Mouse (Mus musculus): ENCODE results near the gene D930007J09Rik. TPM values are rescaled to one million over a fixed set of nuclear protein-coding genes. Genes with fewer than 3 reads are reported as not detected.

The D930007J09Rik gene
- polyA plus RNA-seq, 1 experiment from 2014 or later: not detected

DNA sequence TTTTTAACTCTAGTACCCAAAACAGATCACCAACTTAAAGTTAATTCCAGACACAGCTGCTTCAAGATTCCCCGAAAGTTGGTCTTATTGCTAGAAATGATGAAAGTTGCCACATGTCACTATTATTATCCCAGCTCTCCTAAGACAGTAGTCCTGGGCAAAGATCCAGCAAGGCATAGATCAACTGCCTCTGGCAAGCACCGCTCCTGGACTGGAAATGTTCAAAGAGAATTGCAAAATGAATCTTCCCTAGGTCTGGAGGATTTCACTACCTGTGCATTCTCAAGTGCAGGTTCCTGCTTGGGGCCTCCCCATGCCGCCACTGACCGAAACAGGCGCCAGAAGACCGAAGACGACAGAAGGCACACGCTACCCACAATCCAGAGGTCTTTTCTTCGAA is 26.8 kb downstream of the D930007J09Rik start:
- WGBS: 93% methylated on average over 9 of the region's 9 CpGs

DNA sequence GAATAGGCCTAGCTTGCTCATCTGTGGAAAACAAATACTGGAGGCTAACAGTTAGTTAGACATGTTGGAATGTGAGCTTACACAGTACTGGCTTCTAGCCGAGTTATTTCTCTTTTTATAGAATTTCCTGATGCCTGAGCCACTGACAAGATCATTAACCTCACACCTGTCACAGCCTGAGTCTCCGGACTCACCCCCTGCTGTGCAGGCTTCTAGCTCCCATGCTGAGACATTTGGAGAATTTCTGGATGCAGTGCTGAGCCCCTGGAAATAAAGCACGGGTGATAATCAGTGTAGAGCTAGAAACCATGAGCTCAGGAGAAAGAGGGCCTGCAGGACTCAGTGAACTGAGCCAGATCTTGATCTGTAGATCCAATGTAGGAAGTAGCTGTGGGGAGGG is 32.7 kb downstream of the D930007J09Rik start:
- H3K36me3 ChIP-seq: no peaks in the 10 kb centered on the region
- no peak for ATAC-seq (ENCODE audit: low FRiP score)
- H3K4me1 ChIP-seq: no peaks in the 10 kb centered on the region

More for the DNA sequence above, 26.8 kb downstream of the D930007J09Rik start:
- Histone ChIP-seq H3K9me3 (replicated peaks) (no peaks in the 10 kb centered on the region), H3K4me2 (replicated peaks) (no peak overlapping the region), H3K27ac (no peak overlapping the region), H3K4me3 (no peak overlapping the region), H3K4me1 (no peaks in the 10 kb centered on the region), H3K36me3 (no peaks in the 10 kb centered on the region), H3K9ac (no peak overlapping the region), H3K27me3 (no peaks in the 10 kb centered on the region)
- ATAC-seq (ENCODE audit: low FRiP score): no peak

DNA sequence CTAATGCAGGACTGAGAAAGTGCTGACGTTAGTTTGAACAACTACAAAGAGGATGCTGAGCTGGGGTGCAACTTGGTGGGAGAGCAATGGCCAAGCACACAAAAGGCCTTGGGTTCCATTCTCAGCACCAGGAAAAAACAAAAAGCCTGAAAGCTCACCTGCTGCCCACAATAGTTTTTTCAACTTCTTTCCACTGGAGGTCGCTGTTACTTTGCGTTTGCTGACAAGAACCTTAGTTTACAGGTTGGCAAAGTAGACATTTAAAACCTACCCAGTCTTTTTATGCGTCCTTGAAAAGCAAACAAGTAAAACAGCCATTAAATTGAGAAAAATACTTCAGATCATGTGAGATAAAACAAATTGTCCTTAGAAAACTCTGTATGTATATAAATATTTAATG is 34.5 kb downstream of the D930007J09Rik start:
- ATAC-seq (ENCODE audit: low FRiP score): no peak
- no peaks in the 10 kb centered on the region for H3K9me3 ChIP-seq (replicated peaks)
- no peak overlapping the region for H3K27ac ChIP-seq
- no peak overlapping the region for H3K9ac ChIP-seq
- H3K27me3 ChIP-seq: no peaks in the 10 kb centered on the region
- H3K36me3 ChIP-seq: no peaks in the 10 kb centered on the region
- WGBS: 12% methylated on average over 4 of the region's 4 CpGs
- H3K4me2 ChIP-seq (replicated peaks): no peak overlapping the region
- H3K4me1 ChIP-seq: no peaks in the 10 kb centered on the region
- no peak overlapping the region for H3K4me3 ChIP-seq

More for the DNA sequence above, 32.7 kb downstream of the D930007J09Rik start:
- 18% methylated on average over 3 of the region's 3 CpGs for WGBS
- Histone ChIP-seq H3K27ac (no peak overlapping the region), H3K4me3 (no peak overlapping the region), H3K4me2 (replicated peaks) (no peak overlapping the region), H3K27me3 (no peaks in the 10 kb centered on the region), H3K9ac (no peak overlapping the region), H3K9me3 (replicated peaks) (no peaks in the 10 kb centered on the region)

DNA sequence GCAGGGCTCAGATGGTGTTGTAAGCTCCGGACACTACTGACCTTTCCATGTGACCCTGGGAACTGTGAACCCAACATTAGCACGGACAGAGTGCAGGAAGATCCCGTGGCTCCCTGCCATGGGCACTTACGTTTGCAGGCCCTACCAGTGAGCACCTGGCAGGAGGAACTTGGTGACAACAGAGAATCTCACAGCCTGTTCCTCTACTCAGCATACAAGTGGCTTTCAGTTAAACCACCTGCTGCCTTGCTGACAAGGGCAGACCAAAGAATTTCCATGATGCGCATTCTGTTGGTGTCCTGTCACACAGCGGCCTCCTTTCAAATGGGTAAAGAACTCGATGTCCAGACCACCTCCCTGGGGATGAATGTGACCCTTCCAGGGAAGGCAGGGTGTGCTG is 38.2 kb downstream of the D930007J09Rik start:
- Histone ChIP-seq H3K36me3 (no peaks in the 10 kb centered on the region), H3K4me2 (replicated peaks) (no peak overlapping the region), H3K9ac (no peak overlapping the region), H3K4me1 (no peaks in the 10 kb centered on the region), H3K4me3 (no peak overlapping the region), H3K9me3 (replicated peaks) (no peaks in the 10 kb centered on the region), H3K27me3 (no peaks in the 10 kb centered on the region), H3K27ac (no peak overlapping the region)
- 24% methylated on average over 7 of the region's 7 CpGs for WGBS
- ATAC-seq (ENCODE audit: low FRiP score): no peak

DNA sequence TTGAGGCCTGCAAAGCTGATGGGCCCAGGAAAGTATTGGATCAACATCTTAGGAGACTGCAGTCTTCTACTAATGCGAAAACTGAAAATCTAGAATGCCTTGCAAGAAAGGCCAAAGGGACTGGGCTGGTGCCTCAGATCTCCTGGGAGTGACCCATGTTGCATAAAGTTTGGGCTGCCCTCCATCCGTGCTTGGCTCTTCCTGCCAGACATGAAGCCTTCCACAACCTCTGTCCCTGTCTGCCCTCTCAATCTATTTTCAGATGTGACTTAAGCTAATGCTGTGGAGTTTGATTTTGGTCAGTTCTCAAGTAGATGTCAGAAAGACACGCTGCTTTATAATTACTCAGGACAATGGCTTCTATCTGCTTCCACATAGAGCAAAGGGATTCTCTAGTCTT is 39.5 kb downstream of the D930007J09Rik start:
- Histone ChIP-seq H3K9me3 (replicated peaks) (no peaks in the 10 kb centered on the region), H3K27ac (no peak overlapping the region), H3K4me3 (no peak overlapping the region), H3K27me3 (no peaks in the 10 kb centered on the region), H3K4me1 (0 out of 2 replicates have a peak, but pooled peaks cover 5% of the 10 kb centered on the region), H3K36me3 (no peaks in the 10 kb centered on the region), H3K4me2 (replicated peaks) (no peak overlapping the region), H3K9ac (no peak overlapping the region)
- ATAC-seq (ENCODE audit: low FRiP score): no peak
- WGBS: 94% methylated on average over 3 of the region's 3 CpGs

DNA sequence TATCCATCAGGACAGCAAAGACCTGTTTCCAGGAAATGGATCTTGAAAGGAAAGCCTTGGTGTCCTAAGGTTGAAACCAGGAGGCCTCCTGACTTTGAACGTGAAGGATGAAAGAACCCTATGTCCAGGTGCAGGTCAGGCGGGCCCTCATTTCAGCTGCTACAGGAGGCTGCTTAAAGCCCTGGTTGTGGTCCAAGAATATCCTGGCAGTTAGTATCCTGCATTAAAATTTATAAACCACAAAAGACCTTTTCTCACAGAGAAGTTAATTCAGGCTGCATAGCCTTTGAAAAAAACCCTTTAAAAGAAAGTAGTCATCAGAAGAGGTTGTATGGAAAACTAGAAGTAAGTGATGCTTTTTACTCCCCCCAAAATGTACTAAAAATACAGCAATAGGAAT is 41.9 kb downstream of the D930007J09Rik start:
- no peak overlapping the region for H3K4me3 ChIP-seq
- 0 out of 2 replicates have a peak, but pooled peaks cover 5% of the 10 kb centered on the region for H3K4me1 ChIP-seq
- H3K4me2 ChIP-seq (replicated peaks): no peak overlapping the region
- H3K9me3 ChIP-seq (replicated peaks): no peaks in the 10 kb centered on the region
- no peak overlapping the region for H3K9ac ChIP-seq
- WGBS: 83% methylated on average over 2 of the region's 2 CpGs
- no peak for ATAC-seq (ENCODE audit: low FRiP score)
- H3K27ac ChIP-seq: no peak overlapping the region
- H3K36me3 ChIP-seq: no peaks in the 10 kb centered on the region
- no peaks in the 10 kb centered on the region for H3K27me3 ChIP-seq

DNA sequence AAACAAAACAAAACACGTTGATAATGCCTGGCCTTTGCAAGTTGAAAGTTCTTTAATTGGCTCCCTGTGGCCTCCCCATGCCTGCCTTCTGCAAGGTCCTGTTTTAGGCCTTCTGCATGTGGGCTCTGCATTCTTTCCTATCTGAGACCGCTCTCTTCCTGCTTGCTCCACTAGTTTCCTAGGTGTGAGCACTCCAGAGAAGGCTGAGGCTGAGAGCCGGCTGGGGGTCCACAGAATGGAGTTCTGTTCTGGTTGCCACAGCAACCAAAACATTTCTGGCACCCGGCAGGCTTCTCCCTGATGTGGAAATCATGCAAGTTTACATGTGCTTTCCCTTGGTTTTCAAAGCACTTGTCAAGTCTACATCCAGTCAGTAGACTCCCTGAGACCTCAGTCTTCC is 43.6 kb downstream of the D930007J09Rik start:
- Histone ChIP-seq H3K4me3 (no peak overlapping the region), H3K9me3 (replicated peaks) (no peaks in the 10 kb centered on the region), H3K36me3 (no peaks in the 10 kb centered on the region), H3K27me3 (no peaks in the 10 kb centered on the region), H3K9ac (no peak overlapping the region), H3K27ac (no peak overlapping the region), H3K4me2 (replicated peaks) (no peak overlapping the region), H3K4me1 (0 out of 2 replicates have a peak, but pooled peaks cover 5% of the 10 kb centered on the region)
- no peak for ATAC-seq (ENCODE audit: low FRiP score)
- WGBS: 5% methylated on average over 4 of the region's 4 CpGs

Other genes starting within 250 kb of the D930007J09Rik start
- gene Mylk4, start 18.9 kb downstream of the D930007J09Rik start, polyA plus RNA-seq (2016; fragmentation: Nextera tagmentation; extraction: Ambion mirVana): 0.39 and 1.7 TPM in 2 replicates
- gene Wrnip1, start 811 bp downstream of the D930007J09Rik start, polyA plus RNA-seq (2016; fragmentation: Nextera tagmentation; extraction: Ambion mirVana): 33.9 and 41.3 TPM in 2 replicates
- gene Serpinb1a, start 48.3 kb upstream of the D930007J09Rik start, polyA plus RNA-seq (2016; fragmentation: Nextera tagmentation; extraction: Ambion mirVana): 0.82 and 1.1 TPM in 2 replicates
- not detected in 2 replicates for gene Serpinb1c, start 95.4 kb upstream of the D930007J09Rik start, polyA plus RNA-seq (2016; fragmentation: Nextera tagmentation; extraction: Ambion mirVana)
- 0.88 and 1.4 TPM in 2 replicates for gene Serpinb6b, start 162.4 kb upstream of the D930007J09Rik start, polyA plus RNA-seq (2016; fragmentation: Nextera tagmentation; extraction: Ambion mirVana)
- 1.5 and 1.8 TPM in 2 replicates for gene Serpinb9, start 200.4 kb upstream of the D930007J09Rik start, polyA plus RNA-seq (2016; fragmentation: Nextera tagmentation; extraction: Ambion mirVana)
- 0.10 and 0.31 TPM in 2 replicates for gene Serpinb9b, start 224.6 kb upstream of the D930007J09Rik start, polyA plus RNA-seq (2016; fragmentation: Nextera tagmentation; extraction: Ambion mirVana)